Mouse (Mus musculus) intestine, postnatal 0 days (tissue): ENCODE data around the gene Pigg. TPM values are rescaled to one million over a fixed set of nuclear protein-coding genes. Genes with fewer than 3 reads are reported as not detected.

Source experiments
- ATAC-seq: fragments of 200-750 bp; cut with Nextera tagmentation; 2 replicates; pipeline ENCODE4 v1.8.0; 2017; ENCODE audit warnings: mild to moderate bottlenecking, moderate TSS enrichment, moderate library complexity
- H3K27ac ChIP-seq: fragments of 300-500 bp; sonication (generic); 2 replicates; pipeline ENCODE4 v1.5.1; 2014; ENCODE audit warnings: mild to moderate bottlenecking, low read depth, low read length, moderate library complexity
- H3K27me3 ChIP-seq: fragments of 300-500 bp; sonication (generic); replicated peaks from 2 replicates; pipeline ENCODE4 v1.6.1; 2014; ENCODE audit warnings: low read length, mixed read lengths; ENCODE audit not compliant: control insufficient read depth, insufficient read depth
- H3K36me3 ChIP-seq: fragments of 300-500 bp; sonication (generic); 2 replicates; pipeline ENCODE4 v1.6.1; 2014; ENCODE audit warnings: mild to moderate bottlenecking, moderate library complexity; ENCODE audit not compliant: control insufficient read depth, insufficient read depth
- H3K4me1 ChIP-seq: fragments of 300-500 bp; sonication (generic); replicated peaks from 2 replicates; pipeline ENCODE4 v1.6.1; 2014; ENCODE audit warnings: antibody characterized with exemption, low read length, mixed read lengths; ENCODE audit not compliant: control insufficient read depth, insufficient read depth
- H3K4me2 ChIP-seq: fragments of 300-500 bp; sonication (generic); replicated peaks from 2 replicates; pipeline ENCODE4 v1.6.1; 2014; ENCODE audit warnings: low read depth, mild to moderate bottlenecking, moderate library complexity
- H3K4me3 ChIP-seq: fragments of 300-500 bp; sonication (generic); 2 replicates; pipeline ENCODE4 v1.5.1; 2014; ENCODE audit warnings: low read depth, low read length
- H3K9ac ChIP-seq: fragments of 300-500 bp; sonication (generic); 2 replicates; pipeline ENCODE4 v1.6.1; 2014; ENCODE audit warnings: mild to moderate bottlenecking, low read depth, low read length
- H3K9me3 ChIP-seq: fragments of 300-500 bp; sonication (generic); 2 replicates; pipeline ENCODE4 v1.6.1; 2016; ENCODE audit warnings: mixed run types; ENCODE audit not compliant: control insufficient read depth
- CTCF ChIP-seq: sonication (generic); IDR thresholded peaks from 2 replicates; pipeline ENCODE4 v1.5.1; 2016; ENCODE audit warnings: low read depth, mild to moderate bottlenecking, control low read depth, antibody characterized with exemption, moderate library complexity
- WGBS: fragments of 180-500 bp; shearing (Covaris S2); extraction: QIAGEN DNeasy Blood & Tissue Kit; methylation state at CpG from one replicate; pipeline ENCODE4 v1.1.7; 2014; 5-methylcytosine and 5-hydroxymethylcytosine counted together
- polyA plus RNA-seq: library from polyadenylated mRNA; unstranded; fragments of >200 nt; fragmentation: Nextera tagmentation; extraction: Ambion mirVana; gene quantifications from 2 replicates; pipeline ENCODE4 v1.2.1, GENCODE M21; 2015

Pigg gene
- polyA plus RNA-seq, 1 experiment from 2014 or later: 3.1 TPM

DNA sequence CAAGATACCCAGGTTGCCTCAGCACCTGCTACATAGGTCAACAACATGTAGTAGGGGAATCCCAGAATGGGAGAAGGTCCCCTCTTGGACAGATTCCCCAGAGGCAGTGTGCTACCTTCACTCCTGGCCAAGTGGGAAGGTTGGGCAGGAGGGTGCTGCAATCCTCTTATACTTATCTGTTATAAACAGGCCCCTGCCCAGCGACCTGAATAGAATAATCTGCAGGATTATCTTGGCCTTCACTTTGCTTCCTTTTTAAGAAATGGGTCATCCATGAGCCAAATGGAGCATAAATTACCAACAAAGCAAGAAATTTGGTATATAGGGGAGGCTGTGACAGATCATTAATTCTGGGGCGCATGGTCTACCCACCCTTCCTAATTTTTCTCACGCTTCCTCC is 77.3 kb downstream of the Pigg start:
- H3K4me1 ChIP-seq: no peaks in the 10 kb centered on the region
- no peaks in the 10 kb centered on the region; the same call in 1 of the 2 replicates for H3K27me3 ChIP-seq
- no peaks in the 10 kb centered on the region for H3K36me3 ChIP-seq
- H3K4me2 ChIP-seq: no peak overlapping the region
- TF ChIP-seq CTCF: no peak
- 70% methylated on average over 3 of the region's 3 CpGs for WGBS
- ATAC-seq: no peak
- no peaks in the 10 kb centered on the region for H3K9me3 ChIP-seq
- no peak overlapping the region for H3K4me3 ChIP-seq
- no peak overlapping the region for H3K9ac ChIP-seq
- H3K27ac ChIP-seq: no peak overlapping the region

Other genes starting within 250 kb of the Pigg start
- gene Mtf2, start 246.9 kb upstream of the Pigg start, polyA plus RNA-seq: 52.3 and 57.0 TPM in 2 replicates
- gene Tmed5, start 180.0 kb upstream of the Pigg start, polyA plus RNA-seq: 19.3 and 20.5 TPM in 2 replicates
- 3.3 and 4.9 TPM in 2 replicates for gene Ccdc18, start 179.7 kb upstream of the Pigg start, polyA plus RNA-seq
- gene Dr1, start 43.7 kb upstream of the Pigg start, polyA plus RNA-seq: 29.8 and 31.8 TPM in 2 replicates
- gene Gm42517, start 55.3 kb downstream of the Pigg start, polyA plus RNA-seq: 0.07 TPM in 1 of 2 replicates, not detected in the other
- 0.09 and 0.16 TPM in 2 replicates for gene Pde6b, start 75.8 kb downstream of the Pigg start, polyA plus RNA-seq
- 829 and 847 TPM in 2 replicates for gene Atp5k, start 121.8 kb downstream of the Pigg start, polyA plus RNA-seq
- 0.42 and 0.51 TPM in 2 replicates for gene Mfsd7a, start 136.3 kb downstream of the Pigg start, polyA plus RNA-seq
- gene Pcgf3, start 148.6 kb downstream of the Pigg start, polyA plus RNA-seq: 9.3 and 10.2 TPM in 2 replicates
- 2.0 and 2.2 TPM in 2 replicates for gene Cplx1, start 237.4 kb downstream of the Pigg start, polyA plus RNA-seq